3 mouse cellular contexts compared by ENCODE assay signal in genomic region chr9:4027181-4027580, GRCm38 (mm10).
DNase-seq lines count a peak whose midpoint lies in the region.

No protein-coding gene starts in this region.

- peak; percentile 71 for DNase-seq in ES-CJ7 (ENCODE audit: low read depth, low spot score)
- peak; percentile 83 for DNase-seq in R1 (ENCODE audit: low read depth, low spot score)
- DNase-seq in ZHBTc4 (ENCODE audit: low read depth, low spot score): peak; percentile 76
